Mouse (Mus musculus) heart, adult 2 months (tissue): ENCODE measurements around the gene Pbld2.

Experiments
- CTCF ChIP-seq: fragments of 200-600 bp; IDR thresholded peaks from 2 replicates; pipeline ENCODE4 v1.8.1; 2022; ENCODE audit warnings: antibody characterized with exemption, mild to moderate bottlenecking, moderate library complexity
- EP300 ChIP-seq: fragments of 200-500 bp; IDR thresholded peaks from 2 replicates; pipeline ENCODE4 v1.6.1; 2011; ENCODE audit warnings: low read depth, low read length, control low read depth; ENCODE audit not compliant: insufficient read depth
- POLR2A ChIP-seq: fragments of 200-500 bp; IDR thresholded peaks from 2 replicates; pipeline ENCODE4 v1.6.1; 2011; ENCODE audit warnings: mild to moderate bottlenecking, low read depth, low read length, control low read depth; ENCODE audit not compliant: insufficient read depth

DNA sequence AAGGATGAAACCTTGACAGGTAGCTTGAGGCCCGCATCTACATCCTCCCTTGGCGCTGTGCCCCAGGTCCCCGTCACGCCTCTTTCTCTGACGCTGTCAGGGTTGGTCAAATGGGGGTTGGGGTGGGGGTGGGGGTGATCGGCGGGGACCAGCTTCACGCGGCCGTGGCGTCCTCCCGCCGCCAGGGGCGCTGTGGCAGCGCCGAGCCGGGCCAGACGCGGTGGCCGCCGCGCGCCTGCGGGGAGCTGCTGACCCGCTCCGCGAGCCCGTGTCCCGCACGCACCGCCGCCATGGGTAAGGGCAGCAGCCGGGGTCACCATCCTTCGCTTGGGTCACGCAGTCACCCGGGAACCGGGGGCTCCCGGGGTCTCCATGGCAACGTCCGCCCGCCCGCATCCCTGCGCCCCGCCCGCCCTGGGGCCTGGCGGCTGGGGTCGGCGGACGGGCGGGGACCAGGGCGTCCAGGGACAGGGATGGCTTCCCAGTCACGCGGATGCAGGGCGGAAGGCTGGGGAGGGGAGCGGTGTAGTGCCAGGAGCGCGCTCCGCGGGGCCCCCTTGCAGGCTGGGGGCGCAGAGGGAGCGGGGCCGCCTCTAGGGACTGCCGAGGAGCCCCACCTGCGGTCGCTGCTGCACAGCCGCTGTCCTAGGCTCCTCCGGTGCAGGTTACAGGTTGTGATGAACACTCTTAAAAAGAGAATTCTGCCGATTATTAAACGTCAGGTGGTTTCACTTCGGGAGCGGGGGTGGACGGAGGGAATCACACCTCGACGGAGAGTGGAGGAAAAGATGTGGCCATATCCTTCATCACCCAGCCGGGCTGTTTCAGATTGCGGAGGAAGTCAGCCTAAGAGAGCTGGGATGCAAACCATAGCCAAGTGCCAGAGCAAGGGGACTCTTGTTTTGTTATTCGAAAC lies 43.8 kb upstream of the Pbld2 start, which contains the start of gene Rufy2:
- TF ChIP-seq CTCF (peak; percentile 95), EP300 (no peak), POLR2A (0 out of 2 replicates have a peak, but pooled peaks have one; percentile 16)
